Mouse (Mus musculus) heart, postnatal 0 days (tissue): ENCODE data around the gene Jade2.
"Not testable (repeated sequence)": the region's sequence is repeated elsewhere in the genome, so short reads cannot be mapped to it uniquely, and the experiment has no call there.

Source experiments
- CTCF ChIP-seq: IDR thresholded peaks from 2 replicates; pipeline ENCODE4 v1.5.1; 2016; ENCODE audit warnings: antibody characterized with exemption, control low read depth, low read depth
- EP300 ChIP-seq: IDR thresholded peaks from 2 replicates; pipeline ENCODE4 v1.6.1; 2016; ENCODE audit warnings: antibody characterized with exemption, low read depth

DNA sequence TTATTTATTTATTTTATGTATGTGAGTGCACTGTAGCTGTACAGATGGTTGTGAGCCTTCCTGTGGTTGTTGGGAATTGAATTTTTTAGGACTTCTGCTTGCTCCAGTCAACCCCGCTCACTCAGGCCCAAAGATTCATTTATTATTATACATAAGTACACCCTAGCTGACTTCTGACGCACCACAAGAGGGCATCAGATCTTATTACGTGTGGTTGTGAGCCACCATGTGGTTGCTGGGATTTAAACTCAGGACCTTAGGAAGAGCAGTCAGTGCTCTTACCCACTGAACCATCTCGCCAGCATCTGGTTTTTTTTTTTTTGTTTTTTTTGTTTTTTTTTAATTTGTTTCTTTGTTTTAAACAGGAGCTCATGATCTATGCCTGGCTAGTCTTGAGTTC is 67.7 kb downstream of the Jade2 start:
- TF ChIP-seq CTCF, EP300: not testable (repeated sequence)
